Mouse (Mus musculus) heart, embryonic 16.5 days (tissue): ENCODE measurements around the gene Inka2. TPM values are rescaled to one million over a fixed set of nuclear protein-coding genes. Genes with fewer than 3 reads are reported as not detected.

Experiments
- ATAC-seq: fragments of 200-750 bp; cut with Nextera tagmentation; replicated peaks from 2 replicates; pipeline ENCODE4 v1.8.0; 2017; ENCODE audit warnings: moderate number of reproducible peaks; ENCODE audit not compliant: insufficient read depth, low FRiP score; ENCODE audit errors: extremely low read depth
- H3K27ac ChIP-seq: fragments of 300-500 bp; sonication (generic); 2 replicates; pipeline ENCODE4 v1.5.1; 2014; ENCODE audit warnings: mild to moderate bottlenecking, low read length, control low read depth, moderate library complexity
- H3K27me3 ChIP-seq: fragments of 300-500 bp; sonication (generic); 2 replicates; pipeline ENCODE4 v1.6.1; 2014; ENCODE audit warnings: low read length, mixed read lengths; ENCODE audit not compliant: control insufficient read depth, insufficient read depth
- H3K36me3 ChIP-seq: fragments of 300-500 bp; sonication (generic); 2 replicates; pipeline ENCODE4 v1.6.1; 2014; ENCODE audit not compliant: control insufficient read depth, insufficient read depth
- H3K4me1 ChIP-seq: fragments of 300-500 bp; sonication (generic); 2 replicates; pipeline ENCODE4 v1.6.1; 2014; ENCODE audit warnings: low read length, mixed read lengths; ENCODE audit not compliant: control insufficient read depth, insufficient read depth
- H3K4me2 ChIP-seq: fragments of 300-500 bp; sonication (generic); 2 replicates; pipeline ENCODE4 v1.6.1; 2014; ENCODE audit warnings: low read depth, mild to moderate bottlenecking, control low read depth, low read length
- H3K4me3 ChIP-seq: fragments of 300-500 bp; sonication (generic); 2 replicates; pipeline ENCODE4 v1.5.1; 2014; ENCODE audit warnings: mild to moderate bottlenecking, control low read depth, low read length
- H3K9ac ChIP-seq: fragments of 300-500 bp; sonication (generic); 2 replicates; pipeline ENCODE4 v1.6.1; 2014; ENCODE audit warnings: low read length, control low read depth
- H3K9me3 ChIP-seq: fragments of 300-500 bp; sonication (generic); replicated peaks from 2 replicates; pipeline ENCODE4 v1.6.1; 2016; ENCODE audit warnings: low read length; ENCODE audit not compliant: control insufficient read depth
- WGBS: fragments of 180-500 bp; shearing (Covaris S2); extraction: QIAGEN DNeasy Blood & Tissue Kit; methylation state at CpG from one replicate; pipeline ENCODE4 v1.1.7; 2014; 5-methylcytosine and 5-hydroxymethylcytosine counted together
- polyA plus RNA-seq: library from polyadenylated mRNA; unstranded; fragments of >200 nt; fragmentation: Nextera tagmentation; extraction: Ambion mirVana; gene quantifications from 2 replicates; pipeline ENCODE4 v1.2.1, GENCODE M21; 2015

Gene Inka2
- polyA plus RNA-seq, 1 experiment from 2014 or later: 3.3 TPM

DNA sequence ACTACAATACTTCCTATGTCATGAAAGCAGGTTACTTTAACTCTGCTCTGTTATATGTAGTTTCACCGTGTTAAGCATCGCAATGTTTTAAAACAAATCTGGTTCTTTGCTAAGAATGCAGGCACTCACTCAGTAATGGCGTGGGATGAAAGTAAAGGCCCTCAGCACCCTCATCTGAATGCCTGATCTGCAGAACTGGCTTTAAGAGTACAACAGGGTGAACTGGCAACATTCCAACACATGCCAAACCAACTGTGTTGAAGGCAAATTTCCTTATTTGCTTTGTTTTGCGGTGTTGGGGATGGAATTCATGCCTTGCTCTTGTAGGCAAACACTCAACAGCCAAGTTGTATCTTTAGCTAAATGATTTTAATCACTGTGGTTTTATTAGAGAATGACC, 29.1 kb downstream of the Inka2 start:
- Histone ChIP-seq H3K4me2 (no peak overlapping the region), H3K4me3 (no peak overlapping the region), H3K9me3 (no peaks in the 10 kb centered on the region), H3K9ac (no peak overlapping the region), H3K4me1 (no peaks in the 10 kb centered on the region), H3K27me3 (no peaks in the 10 kb centered on the region), H3K36me3 (peaks cover 21% of the 10 kb centered on the region), H3K27ac (no peak overlapping the region)
- WGBS: 67% methylated on average over 4 of the region's 4 CpGs
- no peak for ATAC-seq

DNA sequence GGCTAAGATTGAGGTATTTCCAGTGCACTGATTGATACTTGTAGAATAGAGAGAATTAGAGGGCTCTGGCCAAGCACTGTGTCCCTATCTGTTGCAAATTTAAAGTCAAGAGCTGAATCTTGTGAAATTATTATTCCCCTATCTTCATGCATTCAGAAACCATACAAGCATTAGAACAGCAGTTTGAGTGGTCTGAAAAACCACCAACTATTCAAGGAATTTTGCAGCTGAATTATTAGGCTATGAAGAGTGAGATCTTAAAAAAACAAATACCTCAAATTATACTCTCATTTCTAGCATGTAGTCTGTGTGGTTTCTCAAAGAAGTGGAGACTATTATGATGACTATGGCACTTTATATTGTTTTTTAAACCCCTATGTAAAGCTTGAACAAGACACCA, 30.9 kb downstream of the Inka2 start:
- peaks cover 20% of the 10 kb centered on the region for H3K36me3 ChIP-seq
- no peak overlapping the region for H3K9ac ChIP-seq
- no peak overlapping the region for H3K4me2 ChIP-seq
- H3K4me3 ChIP-seq: no peak overlapping the region
- no peaks in the 10 kb centered on the region for H3K9me3 ChIP-seq
- ATAC-seq: no peak
- no peaks in the 10 kb centered on the region for H3K27me3 ChIP-seq
- H3K4me1 ChIP-seq: no peaks in the 10 kb centered on the region
- no peak overlapping the region for H3K27ac ChIP-seq

DNA sequence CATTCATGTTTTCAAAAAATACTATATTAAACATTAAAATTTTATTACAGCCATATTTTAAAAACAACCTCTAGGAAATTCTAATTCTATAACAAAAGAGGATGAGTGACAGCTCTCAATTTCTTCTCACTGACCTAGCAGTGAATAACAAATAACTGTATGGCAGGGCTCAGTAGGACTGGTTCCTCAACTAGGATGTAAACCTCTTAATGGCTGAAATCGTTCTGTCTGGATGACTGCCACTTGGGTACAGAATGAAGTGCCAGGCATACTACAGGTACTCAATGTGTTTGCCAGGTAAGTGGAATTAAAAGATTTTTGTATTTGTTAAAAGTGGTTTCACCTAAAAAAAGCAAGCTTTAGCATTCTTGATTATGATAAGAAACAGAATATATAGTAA, 31.7 kb downstream of the Inka2 start:
- H3K4me1 ChIP-seq: no peaks in the 10 kb centered on the region
- H3K4me3 ChIP-seq: no peak overlapping the region
- ATAC-seq: no peak
- peaks cover 14% of the 10 kb centered on the region for H3K36me3 ChIP-seq
- WGBS: 70% methylated on average over 1 of the region's 1 CpGs
- no peaks in the 10 kb centered on the region for H3K9me3 ChIP-seq
- no peak overlapping the region for H3K9ac ChIP-seq
- H3K27me3 ChIP-seq: no peaks in the 10 kb centered on the region
- no peak overlapping the region for H3K27ac ChIP-seq
- H3K4me2 ChIP-seq: no peak overlapping the region

DNA sequence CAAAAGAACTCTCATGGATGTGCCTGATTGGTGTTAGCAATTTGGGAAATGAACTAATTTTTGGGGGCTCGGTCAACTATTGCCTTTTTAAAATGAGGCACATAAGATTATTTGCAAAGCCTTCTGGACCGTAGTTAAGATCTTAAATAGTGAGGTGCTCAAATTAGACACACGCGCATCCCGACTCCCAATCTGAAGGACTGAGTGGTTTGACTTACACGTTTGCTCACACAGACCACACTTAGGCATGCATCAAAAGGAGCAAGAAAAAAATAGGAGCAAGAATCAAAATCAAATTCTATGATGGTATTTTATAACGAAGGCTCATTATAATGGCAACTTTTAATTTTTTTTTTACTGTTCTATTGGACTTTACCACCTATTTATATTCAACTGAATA, 32.7 kb downstream of the Inka2 start:
- ATAC-seq: no peak

DNA sequence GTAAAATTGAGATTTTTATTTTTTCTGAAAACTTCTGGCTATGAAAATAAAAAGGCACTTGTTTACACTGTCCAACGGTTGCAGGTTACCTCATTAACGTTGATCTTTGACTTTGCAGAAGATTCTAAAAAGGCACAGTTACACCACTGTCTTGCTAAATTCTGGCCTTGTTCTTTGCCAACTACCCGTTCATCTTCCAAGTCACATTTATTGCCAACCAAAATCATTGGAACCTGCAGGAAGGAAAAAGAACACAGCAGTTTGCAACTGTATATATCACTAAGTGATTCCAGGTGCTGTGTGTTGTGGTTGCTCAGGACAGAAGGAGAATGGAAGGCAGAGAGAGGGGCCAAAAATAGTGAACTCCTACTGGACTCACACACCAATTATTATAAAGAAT, 33.3 kb downstream of the Inka2 start:
- no peak overlapping the region for H3K27ac ChIP-seq
- 82% methylated on average over 3 of the region's 3 CpGs for WGBS
- no peak overlapping the region for H3K4me2 ChIP-seq
- no peak overlapping the region for H3K4me3 ChIP-seq
- H3K4me1 ChIP-seq: peaks cover 3% of the 10 kb centered on the region; the same call in 1 of the 2 replicates
- ATAC-seq: no peak
- no peaks in the 10 kb centered on the region for H3K27me3 ChIP-seq
- H3K9me3 ChIP-seq: no peaks in the 10 kb centered on the region
- H3K36me3 ChIP-seq: peaks cover 11% of the 10 kb centered on the region
- H3K9ac ChIP-seq: no peak overlapping the region

More for the DNA sequence above, 32.7 kb downstream of the Inka2 start:
- Histone ChIP-seq H3K36me3 (peaks cover 11% of the 10 kb centered on the region), H3K27ac (no peak overlapping the region), H3K9me3 (no peaks in the 10 kb centered on the region), H3K9ac (no peak overlapping the region), H3K27me3 (no peaks in the 10 kb centered on the region), H3K4me3 (no peak overlapping the region), H3K4me2 (no peak overlapping the region), H3K4me1 (no peaks in the 10 kb centered on the region)
- WGBS: 92% methylated on average over 7 of the region's 7 CpGs

DNA sequence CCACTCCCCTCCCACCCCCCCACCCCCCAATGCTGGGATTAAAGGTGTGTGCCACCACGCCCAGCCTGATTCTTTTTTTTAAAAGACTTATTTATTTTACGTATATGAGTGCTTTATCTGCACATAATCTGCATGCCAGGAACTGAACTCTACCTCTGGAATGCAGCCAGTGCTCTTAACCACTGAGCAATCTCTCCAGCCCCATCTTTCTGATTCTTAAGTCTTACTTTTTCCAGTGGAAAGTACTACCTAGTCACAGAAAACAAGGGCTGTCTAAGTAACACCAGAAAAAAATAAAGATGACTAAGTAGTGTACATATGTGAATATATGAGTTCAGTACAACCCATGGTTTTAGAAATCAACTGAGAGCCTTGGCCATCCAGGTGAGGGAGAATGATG, 42.1 kb downstream of the Inka2 start:
- Histone ChIP-seq H3K4me1 (peaks cover 3% of the 10 kb centered on the region; the same call in 1 of the 2 replicates), H3K9me3 (no peaks in the 10 kb centered on the region), H3K9ac (no peak overlapping the region), H3K4me2 (no peak overlapping the region), H3K27me3 (no peaks in the 10 kb centered on the region), H3K27ac (no peak overlapping the region), H3K36me3 (peaks cover 3% of the 10 kb centered on the region; the same call in 1 of the 2 replicates), H3K4me3 (no peak overlapping the region)
- no peak for ATAC-seq
- WGBS: 75% methylated on average over 2 of the region's 2 CpGs

DNA sequence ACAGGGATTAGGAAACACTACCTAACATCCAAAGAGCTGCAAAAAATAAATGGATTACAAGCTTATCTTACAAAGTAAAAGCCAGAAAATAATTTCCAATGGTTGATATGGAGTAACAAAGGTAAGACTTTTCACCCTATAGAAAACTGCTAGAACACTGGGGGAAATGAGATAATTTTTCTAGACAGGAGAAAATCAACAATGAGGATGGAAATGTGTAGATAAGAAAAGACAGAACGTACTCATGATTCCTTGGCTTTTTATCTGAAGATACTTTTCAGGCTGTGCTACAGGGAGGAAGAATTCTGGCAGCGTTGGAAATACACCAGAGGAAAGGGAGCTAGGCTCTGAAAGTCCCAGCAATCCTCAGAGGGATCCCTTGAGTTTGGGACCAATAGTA, 46.4 kb downstream of the Inka2 start:
- Histone ChIP-seq H3K4me3 (no peak overlapping the region), H3K9me3 (no peaks in the 10 kb centered on the region), H3K27me3 (no peaks in the 10 kb centered on the region), H3K4me1 (peaks cover 3% of the 10 kb centered on the region), H3K9ac (no peak overlapping the region), H3K27ac (no peak overlapping the region), H3K36me3 (peaks cover 3% of the 10 kb centered on the region; the same call in 1 of the 2 replicates), H3K4me2 (no peak overlapping the region)
- no peak for ATAC-seq
- WGBS: 61% methylated on average over 2 of the region's 2 CpGs

DNA sequence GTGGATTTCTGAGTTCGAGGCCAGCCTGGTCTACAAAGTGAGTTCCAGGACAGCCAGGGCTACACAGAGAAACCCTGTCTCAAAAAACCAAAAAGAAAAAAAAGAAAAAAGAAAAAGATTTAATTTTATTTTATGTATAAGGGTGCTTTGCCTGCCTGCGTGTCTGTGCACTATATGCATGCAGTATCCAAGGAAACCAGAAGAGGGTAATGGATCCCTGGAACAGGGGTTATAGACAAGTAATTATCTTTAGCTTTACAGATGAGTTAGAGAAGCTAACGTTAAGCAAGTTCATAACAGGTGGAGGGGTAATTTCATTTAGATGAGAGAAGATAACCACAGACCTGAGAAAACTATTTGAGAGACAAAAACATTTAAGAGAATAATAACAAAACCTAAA, 49.8 kb downstream of the Inka2 start:
- Histone ChIP-seq H3K4me3 (no peak overlapping the region), H3K4me2 (no peak overlapping the region), H3K27ac (no peak overlapping the region), H3K27me3 (no peaks in the 10 kb centered on the region), H3K36me3 (peaks cover 3% of the 10 kb centered on the region; the same call in 1 of the 2 replicates), H3K4me1 (peaks cover 21% of the 10 kb centered on the region), H3K9ac (no peak overlapping the region), H3K9me3 (no peaks in the 10 kb centered on the region)
- no peak for ATAC-seq
- WGBS: 81% methylated on average over 3 of the region's 3 CpGs

DNA sequence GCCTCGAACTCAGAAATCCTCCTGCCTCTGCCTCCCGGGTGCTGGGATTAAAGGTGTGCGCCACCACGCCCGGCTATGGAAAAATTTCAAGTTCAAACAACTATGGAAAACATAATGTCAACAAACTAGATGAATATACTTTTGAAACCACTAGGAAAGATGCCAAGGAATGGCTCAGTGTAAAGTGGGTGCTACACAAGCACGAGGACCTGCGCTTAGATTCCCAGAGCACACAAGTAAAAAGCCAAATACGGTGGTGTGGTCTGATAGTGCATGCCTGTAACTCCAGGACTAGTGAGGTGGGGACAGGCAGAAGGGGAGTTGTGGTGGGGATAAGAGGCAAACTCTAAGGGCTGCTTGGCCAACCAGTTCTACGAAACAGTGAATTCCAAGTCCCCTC, 50.7 kb downstream of the Inka2 start:
- no peaks in the 10 kb centered on the region for H3K27me3 ChIP-seq
- H3K4me3 ChIP-seq: no peak overlapping the region
- peaks cover 21% of the 10 kb centered on the region for H3K4me1 ChIP-seq
- 84% methylated on average over 9 of the region's 9 CpGs for WGBS
- H3K9me3 ChIP-seq: no peaks in the 10 kb centered on the region
- H3K36me3 ChIP-seq: no peaks in the 10 kb centered on the region
- H3K4me2 ChIP-seq: no peak overlapping the region
- no peak for ATAC-seq
- H3K9ac ChIP-seq: no peak overlapping the region
- H3K27ac ChIP-seq: no peak overlapping the region

DNA sequence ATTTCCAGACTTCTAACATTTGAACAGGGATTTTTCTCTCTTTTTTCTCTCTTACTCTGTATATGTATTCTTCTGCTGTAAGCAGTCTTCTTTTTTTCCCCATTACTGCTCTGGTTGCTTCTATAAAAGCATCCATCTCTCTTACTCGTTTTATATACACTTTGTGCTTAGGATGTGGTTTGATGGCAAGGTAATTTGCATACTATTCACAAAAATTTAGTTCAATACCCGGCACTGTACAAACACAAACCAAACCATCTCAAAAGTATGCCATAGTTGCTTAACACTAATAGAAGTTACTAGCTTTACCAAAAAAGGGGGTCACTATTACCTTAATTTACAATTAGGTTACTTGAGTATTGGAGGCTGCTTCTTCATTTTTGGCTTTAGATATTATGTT, 52.1 kb downstream of the Inka2 start:
- WGBS: 75% methylated on average over 2 of the region's 2 CpGs
- no peak overlapping the region for H3K27ac ChIP-seq
- no peak overlapping the region for H3K4me2 ChIP-seq
- no peaks in the 10 kb centered on the region for H3K27me3 ChIP-seq
- no peak overlapping the region for H3K9ac ChIP-seq
- no peaks in the 10 kb centered on the region for H3K36me3 ChIP-seq
- peaks cover 21% of the 10 kb centered on the region for H3K4me1 ChIP-seq
- no peaks in the 10 kb centered on the region for H3K9me3 ChIP-seq
- no peak overlapping the region for H3K4me3 ChIP-seq
- no peak for ATAC-seq
